Mouse (Mus musculus): Measurements from ENCODE around the gene Ttyh3. TPM values are rescaled to one million over a fixed set of nuclear protein-coding genes. Genes with fewer than 3 reads are reported as not detected.

Gene Ttyh3
- polyA plus RNA-seq, 1 experiment from 2014 or later: 83.3 TPM

- Histone ChIP-seq H3K27ac (ENCODE audit: low read depth, low read length) (no peak overlapping the region), H3K4me3 (ENCODE audit: low read depth, low read length) (no peak overlapping the region), H3K27me3 (ENCODE audit: control insufficient read depth, insufficient read depth, low read length) (no peaks in the 10 kb centered on the region), H3K9me3 (ENCODE audit: control insufficient read depth, low read length) (peaks cover under 1% of the 10 kb centered on the region; the same call in 1 of the 2 replicates), H3K9ac (ENCODE audit: low read length) (no peak overlapping the region), H3K4me2 (ENCODE audit: low read depth, low read length, severe bottlenecking) (no peak overlapping the region), H3K36me3 (ENCODE audit: control insufficient read depth, insufficient read depth, low read length) (peaks cover 50% of the 10 kb centered on the region), H3K4me1 (replicated peaks; ENCODE audit: control insufficient read depth, insufficient read depth, low read length) (0 out of 2 replicates have a peak, but pooled peaks cover 2% of the 10 kb centered on the region)
- 91% methylated on average over 7 of the region's 7 CpGs for WGBS
- ATAC-seq (replicated peaks; ENCODE audit: low FRiP score) (no peak), DNase-seq (ENCODE audit: low spot score) (no peak)
Measured at GRCm38 (mm10) chr5:140633432-140633831, 15.4 kb downstream of the Ttyh3 start.

- Histone ChIP-seq H3K27ac (ENCODE audit: low read depth, low read length) (no peak overlapping the region), H3K9me3 (ENCODE audit: control insufficient read depth, low read length) (peaks cover 4% of the 10 kb centered on the region; the same call in 1 of the 2 replicates), H3K27me3 (ENCODE audit: control insufficient read depth, insufficient read depth, low read length) (no peaks in the 10 kb centered on the region), H3K36me3 (ENCODE audit: control insufficient read depth, insufficient read depth, low read length) (peaks cover 66% of the 10 kb centered on the region), H3K9ac (ENCODE audit: low read length) (no peak overlapping the region), H3K4me1 (replicated peaks; ENCODE audit: control insufficient read depth, insufficient read depth, low read length) (no peaks in the 10 kb centered on the region), H3K4me2 (ENCODE audit: low read depth, low read length, severe bottlenecking) (no peak overlapping the region), H3K4me3 (ENCODE audit: low read depth, low read length) (no peak overlapping the region)
- DNase-seq (ENCODE audit: low spot score) (no peak), ATAC-seq (replicated peaks; ENCODE audit: low FRiP score) (no peak)
- 95% methylated on average over 9 of the region's 9 CpGs for WGBS
Measured at GRCm38 (mm10) chr5:140628995-140629394, 19.8 kb downstream of the Ttyh3 start.

- Histone ChIP-seq H3K9me3 (ENCODE audit: control insufficient read depth, low read length) (peaks cover 4% of the 10 kb centered on the region; the same call in 1 of the 2 replicates), H3K4me1 (replicated peaks; ENCODE audit: control insufficient read depth, insufficient read depth, low read length) (no peaks in the 10 kb centered on the region), H3K27me3 (ENCODE audit: control insufficient read depth, insufficient read depth, low read length) (no peaks in the 10 kb centered on the region), H3K27ac (ENCODE audit: low read depth, low read length) (no peak overlapping the region), H3K36me3 (ENCODE audit: control insufficient read depth, insufficient read depth, low read length) (peaks cover 69% of the 10 kb centered on the region), H3K9ac (ENCODE audit: low read length) (no peak overlapping the region), H3K4me2 (ENCODE audit: low read depth, low read length, severe bottlenecking) (no peak overlapping the region), H3K4me3 (ENCODE audit: low read depth, low read length) (no peak overlapping the region)
- WGBS: 97% methylated on average over 5 of the region's 5 CpGs
- no peak for DNase-seq (ENCODE audit: low spot score)
- no peak for ATAC-seq (replicated peaks; ENCODE audit: low FRiP score)
Measured at GRCm38 (mm10) chr5:140627580-140627979, 21.3 kb downstream of the Ttyh3 start.

GRCm38 (mm10) chr5:140624961-140625360 is 23.9 kb downstream of the Ttyh3 start:
- peaks cover 56% of the 10 kb centered on the region for H3K36me3 ChIP-seq (ENCODE audit: control insufficient read depth, insufficient read depth, low read length)
- no peaks in the 10 kb centered on the region for H3K4me1 ChIP-seq (replicated peaks; ENCODE audit: control insufficient read depth, insufficient read depth, low read length)
- H3K27me3 ChIP-seq (ENCODE audit: control insufficient read depth, insufficient read depth, low read length): no peaks in the 10 kb centered on the region
- no peak overlapping the region for H3K27ac ChIP-seq (ENCODE audit: low read depth, low read length)
- H3K9ac ChIP-seq (ENCODE audit: low read length): no peak overlapping the region
- WGBS: 91% methylated on average over 13 of the region's 13 CpGs
- H3K9me3 ChIP-seq (ENCODE audit: control insufficient read depth, low read length): peaks cover 4% of the 10 kb centered on the region; the same call in 1 of the 2 replicates
- no peak overlapping the region for H3K4me3 ChIP-seq (ENCODE audit: low read depth, low read length)
- DNase-seq (ENCODE audit: low spot score) (no peak), ATAC-seq (replicated peaks; ENCODE audit: low FRiP score) (no peak)
- no peak overlapping the region for H3K4me2 ChIP-seq (ENCODE audit: low read depth, low read length, severe bottlenecking)

- 92% methylated on average over 5 of the region's 5 CpGs for WGBS
- ATAC-seq (replicated peaks; ENCODE audit: low FRiP score) (no peak), DNase-seq (ENCODE audit: low spot score) (no peak)
- Histone ChIP-seq H3K27ac (ENCODE audit: low read depth, low read length) (no peak overlapping the region), H3K4me3 (ENCODE audit: low read depth, low read length) (no peak overlapping the region), H3K9ac (ENCODE audit: low read length) (no peak overlapping the region), H3K27me3 (ENCODE audit: control insufficient read depth, insufficient read depth, low read length) (no peaks in the 10 kb centered on the region), H3K4me1 (replicated peaks; ENCODE audit: control insufficient read depth, insufficient read depth, low read length) (no peaks in the 10 kb centered on the region), H3K36me3 (ENCODE audit: control insufficient read depth, insufficient read depth, low read length) (peaks cover 52% of the 10 kb centered on the region), H3K4me2 (ENCODE audit: low read depth, low read length, severe bottlenecking) (no peak overlapping the region), H3K9me3 (ENCODE audit: control insufficient read depth, low read length) (peaks cover 4% of the 10 kb centered on the region; the same call in 1 of the 2 replicates)
Measured at GRCm38 (mm10) chr5:140624238-140624637, 24.6 kb downstream of the Ttyh3 start.

- H3K36me3 ChIP-seq (ENCODE audit: control insufficient read depth, insufficient read depth, low read length): peaks cover 47% of the 10 kb centered on the region
- no peak overlapping the region for H3K27ac ChIP-seq (ENCODE audit: low read depth, low read length)
- H3K4me2 ChIP-seq (ENCODE audit: low read depth, low read length, severe bottlenecking): no peak overlapping the region
- ATAC-seq (replicated peaks; ENCODE audit: low FRiP score): no peak
- 78% methylated on average over 4 of the region's 4 CpGs for WGBS
- H3K4me3 ChIP-seq (ENCODE audit: low read depth, low read length): no peak overlapping the region
- no peak for DNase-seq (ENCODE audit: low spot score)
- H3K9me3 ChIP-seq (ENCODE audit: control insufficient read depth, low read length): peaks cover 4% of the 10 kb centered on the region; the same call in 1 of the 2 replicates
- no peaks in the 10 kb centered on the region for H3K27me3 ChIP-seq (ENCODE audit: control insufficient read depth, insufficient read depth, low read length)
- H3K9ac ChIP-seq (ENCODE audit: low read length): no peak overlapping the region
- no peaks in the 10 kb centered on the region for H3K4me1 ChIP-seq (replicated peaks; ENCODE audit: control insufficient read depth, insufficient read depth, low read length)
Measured at GRCm38 (mm10) chr5:140623791-140624190, 25.0 kb downstream of the Ttyh3 start.

GRCm38 (mm10) chr5:140622978-140623670 is 25.7 kb downstream of the Ttyh3 start:
- ATAC-seq (replicated peaks; ENCODE audit: low FRiP score) (no peak), DNase-seq (ENCODE audit: low spot score) (no peak)
- Histone ChIP-seq H3K36me3 (ENCODE audit: control insufficient read depth, insufficient read depth, low read length) (peaks cover 40% of the 10 kb centered on the region), H3K4me1 (replicated peaks; ENCODE audit: control insufficient read depth, insufficient read depth, low read length) (no peaks in the 10 kb centered on the region), H3K4me2 (ENCODE audit: low read depth, low read length, severe bottlenecking) (no peak overlapping the region), H3K4me3 (ENCODE audit: low read depth, low read length) (no peak overlapping the region), H3K27me3 (ENCODE audit: control insufficient read depth, insufficient read depth, low read length) (no peaks in the 10 kb centered on the region), H3K9ac (ENCODE audit: low read length) (no peak overlapping the region), H3K9me3 (ENCODE audit: control insufficient read depth, low read length) (peaks cover 2% of the 10 kb centered on the region; the same call in 1 of the 2 replicates), H3K27ac (ENCODE audit: low read depth, low read length) (no peak overlapping the region)
- WGBS: 92% methylated on average over 23 of the region's 23 CpGs

GRCm38 (mm10) chr5:140621517-140621916 is 27.3 kb downstream of the Ttyh3 start:
- no peak overlapping the region for H3K4me2 ChIP-seq (ENCODE audit: low read depth, low read length, severe bottlenecking)
- H3K4me1 ChIP-seq (replicated peaks; ENCODE audit: control insufficient read depth, insufficient read depth, low read length): no peaks in the 10 kb centered on the region
- no peaks in the 10 kb centered on the region for H3K9me3 ChIP-seq (ENCODE audit: control insufficient read depth, low read length)
- 0 out of 2 replicates have a peak overlapping the region, but pooled peaks have one; percentile 8 for H3K9ac ChIP-seq (ENCODE audit: low read length)
- H3K27me3 ChIP-seq (ENCODE audit: control insufficient read depth, insufficient read depth, low read length): no peaks in the 10 kb centered on the region
- ATAC-seq (replicated peaks; ENCODE audit: low FRiP score) (no peak), DNase-seq (ENCODE audit: low spot score) (no peak)
- peaks cover 25% of the 10 kb centered on the region for H3K36me3 ChIP-seq (ENCODE audit: control insufficient read depth, insufficient read depth, low read length)
- no peak overlapping the region for H3K4me3 ChIP-seq (ENCODE audit: low read depth, low read length)
- H3K27ac ChIP-seq (ENCODE audit: low read depth, low read length): no peak overlapping the region
- WGBS: 79% methylated on average over 10 of the region's 10 CpGs

- WGBS: 74% methylated on average over 9 of the region's 9 CpGs
- no peak overlapping the region for H3K4me3 ChIP-seq (ENCODE audit: low read depth, low read length)
- H3K4me1 ChIP-seq (replicated peaks; ENCODE audit: control insufficient read depth, insufficient read depth, low read length): no peaks in the 10 kb centered on the region
- H3K27me3 ChIP-seq (ENCODE audit: control insufficient read depth, insufficient read depth, low read length): no peaks in the 10 kb centered on the region
- no peak overlapping the region for H3K27ac ChIP-seq (ENCODE audit: low read depth, low read length)
- no peak overlapping the region for H3K4me2 ChIP-seq (ENCODE audit: low read depth, low read length, severe bottlenecking)
- no peaks in the 10 kb centered on the region for H3K9me3 ChIP-seq (ENCODE audit: control insufficient read depth, low read length)
- ATAC-seq (replicated peaks; ENCODE audit: low FRiP score) (no peak), DNase-seq (ENCODE audit: low spot score) (no peak)
- H3K9ac ChIP-seq (ENCODE audit: low read length): no peak overlapping the region
- peaks cover 22% of the 10 kb centered on the region for H3K36me3 ChIP-seq (ENCODE audit: control insufficient read depth, insufficient read depth, low read length)
Measured at GRCm38 (mm10) chr5:140621092-140621491, 27.7 kb downstream of the Ttyh3 start.
